ENCODE assay signal across 8 mouse cellular contexts in genomic region chr3:37640810-37641209, GRCm38 (mm10). TPM values are rescaled to one million over a fixed set of nuclear protein-coding genes. Genes with fewer than 3 reads are reported as not detected.
A peak's percentile ranks its signal among the peaks of the same experiment; 100 is the strongest.
DNase-seq lines count a peak whose midpoint lies in the region; ATAC-seq lines count a peak whose summit lies in the region.

No protein-coding gene starts in this region.

- ATAC-seq in hematopoietic stem cell, adult 5-6 weeks (replicated peaks in 1 of 2; ENCODE audit: insufficient read depth in 1 of 2, low FRiP score in 2 of 2, low TSS enrichment in 1 of 2, low read depth in 1 of 2, poor library complexity in 2 of 2, severe bottlenecking in 2 of 2): peak; percentile 57 to 75
- ATAC-seq in lung, embryonic 16.5 days (ENCODE audit: low read depth): peak; percentile 76

- H3K9me3 ChIP-seq in lung, embryonic 16.5 days (ENCODE audit: control insufficient read depth, low read length): no peaks in the 10 kb centered on the region

- H3K9ac ChIP-seq in lung, embryonic 16.5 days (ENCODE audit: low read length): peak overlapping the region; percentile 97

- H3K27me3 ChIP-seq in lung, embryonic 16.5 days (ENCODE audit: control insufficient read depth, insufficient read depth, low read depth, low read length): no peaks in the 10 kb centered on the region

- WGBS in lung, embryonic 16.5 days: 0% methylated on average over 34 of the region's 47 CpGs

- H3K27ac ChIP-seq in lung, embryonic 16.5 days (ENCODE audit: low read length): peak overlapping the region; percentile 95

- DNase-seq in ES-CJ7 (ENCODE audit: low read depth, low spot score): peak; percentile 48
- peak; percentile 56 for DNase-seq in cerebellum, adult 11 months
- peak; percentile 67 for DNase-seq in forelimb bud, embryonic 11.5 days (ENCODE audit: low read depth, low spot score)
- peak; percentile 71 to 84 for DNase-seq in layer of hippocampus, postnatal 10 days (ENCODE audit: low spot score in 2 of 2)
- DNase-seq in ovary, postnatal 14 days (ENCODE audit: low spot score): peak; percentile 62
- peak; percentile 83 for DNase-seq in thymus, postnatal 14 days

- peaks cover 34% of the 10 kb centered on the region for H3K4me1 ChIP-seq in lung, embryonic 16.5 days (replicated peaks; ENCODE audit: control insufficient read depth, insufficient read depth, low read length)

- peak overlapping the region; percentile 75 for H3K4me2 ChIP-seq in lung, embryonic 16.5 days (ENCODE audit: low read depth, low read length)

- peaks cover 21% of the 10 kb centered on the region for H3K36me3 ChIP-seq in lung, embryonic 16.5 days (ENCODE audit: control insufficient read depth, insufficient read depth, low read length)

- H3K4me3 ChIP-seq in lung, embryonic 16.5 days (ENCODE audit: low read length): peak overlapping the region; percentile 95

RNA-seq across cellular contexts. Expression of gene Spry1, which starts 1.1 kb away (rescaled TPM):
- 16.3 and 29.6 TPM in 2 replicates for total RNA-seq in hematopoietic stem cell, adult 5-6 weeks (2017)
- total RNA-seq in layer of hippocampus, postnatal 10 days (2021): 10 to 100 TPM; 17.1 to 18.2 TPM
- 17.9 and 18.9 TPM in 2 replicates for polyA plus RNA-seq in lung, embryonic 16.5 days (2015; fragmentation: Nextera tagmentation; extraction: Ambion mirVana)

Comparison
In these comparisons a context has a peak if more than half of its experiments do, and no peak if none do; other contexts are left out.
1. Peak in every context shown above with its lines: DNase-seq, ATAC-seq, H3K4me3 ChIP-seq and H3K27ac ChIP-seq.